Mouse (Mus musculus): ENCODE measurements around the gene Plcl2. TPM values are rescaled to one million over a fixed set of nuclear protein-coding genes. Genes with fewer than 3 reads are reported as not detected.
"Not testable (repeated sequence)": the region's sequence is repeated elsewhere in the genome, so short reads cannot be mapped to it uniquely, and the experiment has no call there.

Gene Plcl2
- polyA plus RNA-seq, 1 experiment from 2014 or later: 3.6 TPM

DNA sequence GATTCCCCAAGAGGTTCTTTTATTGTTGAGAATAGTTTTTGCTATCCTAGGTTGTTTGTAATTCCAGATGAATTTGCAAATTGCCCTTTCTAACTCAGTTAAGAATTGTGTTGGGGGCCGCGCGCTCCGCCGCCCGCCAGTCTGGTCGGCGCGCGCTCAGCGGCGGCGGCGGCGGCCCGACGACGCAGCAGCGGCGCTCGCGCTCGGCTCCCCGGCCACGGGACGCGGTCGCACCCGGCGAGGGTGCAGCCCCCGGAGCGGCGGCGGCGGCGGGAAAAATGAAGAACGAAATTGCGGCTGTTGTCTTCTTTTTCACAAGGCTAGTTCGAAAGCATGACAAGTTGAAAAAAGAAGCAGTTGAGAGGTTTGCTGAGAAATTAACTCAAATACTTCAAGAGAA is 189.2 kb downstream of the Plcl2 start:
- not testable (repeated sequence) for ATAC-seq (replicated peaks; ENCODE audit: low FRiP score); H3K9me3 ChIP-seq (replicated peaks); H3K9ac ChIP-seq; H3K27me3 ChIP-seq; H3K27ac ChIP-seq; H3K36me3 ChIP-seq; H3K4me1 ChIP-seq
- H3K4me3 ChIP-seq (replicated peaks): peak overlapping the region; percentile 30
- WGBS: 1% methylated on average over 39 of the region's 39 CpGs
- H3K4me2 ChIP-seq: peak overlapping the region; percentile 53

DNA sequence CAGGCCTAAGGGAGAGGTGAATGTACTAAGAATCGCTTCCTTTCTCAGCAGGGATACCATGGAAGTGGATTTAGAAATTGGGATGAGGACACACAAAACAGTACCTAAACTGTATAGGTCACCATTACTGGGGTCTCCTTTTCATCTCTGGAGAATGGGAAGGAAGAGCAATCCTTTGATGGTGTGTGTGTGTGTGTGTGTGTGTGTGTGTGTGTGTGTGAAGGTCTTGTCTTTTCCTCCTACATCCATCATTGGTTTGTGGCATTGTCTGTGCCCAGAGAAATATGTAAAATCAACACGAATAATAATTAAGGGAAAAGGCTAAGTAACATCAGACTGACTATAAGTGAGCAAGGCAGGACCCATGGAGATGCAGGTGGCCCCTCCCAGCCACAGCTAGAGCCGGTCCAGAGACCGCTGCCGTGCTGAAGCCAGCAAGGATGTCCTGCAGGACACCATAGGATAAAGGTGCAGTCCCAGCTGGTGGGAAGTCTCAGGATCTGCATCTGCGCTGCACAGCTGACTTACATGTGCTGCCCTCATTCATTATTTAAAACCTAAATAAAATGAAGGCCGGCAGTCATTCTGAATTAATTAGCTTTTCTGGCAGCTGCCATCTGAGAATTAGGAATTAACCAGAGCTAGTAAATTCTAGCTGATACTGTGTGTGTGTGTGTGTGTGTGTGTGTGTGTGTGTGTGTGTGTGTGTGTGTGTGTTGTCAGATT is 201.5 kb downstream of the Plcl2 start:
- H3K4me3 ChIP-seq (replicated peaks): no peak overlapping the region
- no peak overlapping the region for H3K9ac ChIP-seq
- H3K27ac ChIP-seq: no peak overlapping the region
- 0 out of 2 replicates have a peak, but pooled peaks cover 6% of the 10 kb centered on the region for H3K9me3 ChIP-seq (replicated peaks)
- no peaks in the 10 kb centered on the region for H3K4me1 ChIP-seq
- no peak for ATAC-seq (replicated peaks; ENCODE audit: low FRiP score)
- H3K27me3 ChIP-seq: no peaks in the 10 kb centered on the region
- no peak overlapping the region for H3K4me2 ChIP-seq
- WGBS: 80% methylated on average over 7 of the region's 7 CpGs
- H3K36me3 ChIP-seq: no peaks in the 10 kb centered on the region

DNA sequence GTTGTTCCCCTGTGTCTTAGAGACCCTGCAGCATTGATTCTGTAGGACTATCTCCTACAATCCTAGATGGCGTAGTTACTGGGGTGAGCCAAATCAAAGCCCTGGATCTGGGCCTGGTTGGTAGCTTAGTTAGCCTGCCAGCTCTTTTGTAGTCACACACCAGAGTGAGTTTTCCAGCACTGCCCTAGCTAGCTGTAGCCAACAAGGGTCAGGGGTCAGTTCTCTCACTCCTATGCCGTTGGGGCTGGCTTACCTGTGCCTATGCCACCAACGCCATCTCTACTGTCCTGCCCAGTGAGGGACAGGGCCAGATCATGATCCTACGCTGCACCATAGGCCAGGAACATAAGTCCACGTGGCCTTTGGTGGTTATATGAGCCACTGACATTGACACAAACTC is 208.4 kb downstream of the Plcl2 start:
- Histone ChIP-seq H3K4me1 (no peaks in the 10 kb centered on the region), H3K9ac (no peak overlapping the region), H3K27me3 (no peaks in the 10 kb centered on the region), H3K36me3 (no peaks in the 10 kb centered on the region), H3K27ac (no peak overlapping the region), H3K4me3 (replicated peaks) (no peak overlapping the region), H3K4me2 (no peak overlapping the region), H3K9me3 (replicated peaks) (0 out of 2 replicates have a peak, but pooled peaks cover 6% of the 10 kb centered on the region)
- 83% methylated on average over 5 of the region's 5 CpGs for WGBS
- no peak for ATAC-seq (replicated peaks; ENCODE audit: low FRiP score)

DNA sequence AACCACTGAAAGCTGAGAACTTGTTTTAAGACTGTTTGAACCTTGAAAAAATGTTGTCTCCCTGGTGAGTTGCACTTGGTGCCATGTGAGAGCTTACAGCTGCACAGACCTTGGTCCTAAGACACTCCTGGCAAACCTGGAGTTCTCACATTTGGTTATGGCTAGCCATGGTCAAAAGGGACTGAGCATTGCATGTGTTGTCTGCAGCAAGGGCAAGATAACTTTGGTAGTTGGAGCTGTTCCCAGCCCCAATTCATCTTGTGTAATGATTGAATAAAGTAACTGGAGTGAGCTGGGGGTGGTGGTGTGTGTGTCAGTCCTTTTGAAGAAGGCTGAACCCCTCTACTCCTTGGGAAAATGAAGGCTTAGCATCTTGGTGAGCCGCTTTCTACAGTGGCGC is 215.2 kb downstream of the Plcl2 start:
- Histone ChIP-seq H3K9me3 (replicated peaks) (no peaks in the 10 kb centered on the region), H3K4me1 (no peaks in the 10 kb centered on the region), H3K27ac (no peak overlapping the region), H3K36me3 (no peaks in the 10 kb centered on the region), H3K4me3 (replicated peaks) (no peak overlapping the region), H3K4me2 (no peak overlapping the region), H3K27me3 (no peaks in the 10 kb centered on the region), H3K9ac (no peak overlapping the region)
- WGBS: 95% methylated on average over 2 of the region's 2 CpGs
- no peak for ATAC-seq (replicated peaks; ENCODE audit: low FRiP score)

DNA sequence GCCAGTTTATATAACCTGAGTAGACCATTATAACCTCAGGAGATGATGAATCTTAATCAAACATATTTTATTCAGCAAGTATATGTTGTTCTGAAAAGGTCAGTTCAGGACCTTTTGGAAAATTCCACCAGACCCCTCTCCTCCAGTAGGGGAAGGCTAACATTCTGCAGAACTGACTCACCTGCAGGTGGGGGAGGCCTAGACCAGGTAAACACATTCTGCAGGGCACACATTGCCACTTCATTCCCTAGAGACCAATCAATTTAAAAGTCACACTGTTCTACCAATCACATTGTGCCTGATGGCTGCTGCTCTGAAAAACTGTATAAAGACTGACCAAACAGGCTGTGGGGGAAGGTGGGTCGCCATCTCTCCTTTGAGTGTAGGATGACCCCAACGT is 217.1 kb downstream of the Plcl2 start:
- no peaks in the 10 kb centered on the region for H3K9me3 ChIP-seq (replicated peaks)
- H3K9ac ChIP-seq: no peak overlapping the region
- H3K27ac ChIP-seq: no peak overlapping the region
- ATAC-seq (replicated peaks; ENCODE audit: low FRiP score): no peak
- no peaks in the 10 kb centered on the region for H3K27me3 ChIP-seq
- H3K4me1 ChIP-seq: no peaks in the 10 kb centered on the region
- H3K4me3 ChIP-seq (replicated peaks): no peak overlapping the region
- no peak overlapping the region for H3K4me2 ChIP-seq
- H3K36me3 ChIP-seq: no peaks in the 10 kb centered on the region
- 70% methylated on average over 2 of the region's 2 CpGs for WGBS

DNA sequence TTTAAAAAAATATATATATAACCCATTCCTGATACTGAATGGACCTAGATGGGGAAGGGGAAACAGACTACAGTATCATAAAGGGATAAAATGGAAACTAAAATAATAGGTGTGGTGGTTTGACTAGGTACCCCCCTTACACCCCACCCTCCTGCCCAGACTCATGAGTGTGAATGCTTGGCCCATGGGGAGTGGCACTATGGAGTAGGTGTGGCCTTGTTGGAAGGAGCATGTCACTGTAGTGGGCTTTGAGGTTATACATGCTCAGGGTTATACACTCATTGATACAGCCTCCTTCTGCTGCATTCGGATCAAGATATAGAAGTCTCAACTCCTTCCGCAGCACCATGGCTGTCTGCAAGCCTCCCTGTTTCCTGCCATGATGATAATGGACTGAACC is 219.8 kb downstream of the Plcl2 start:
- H3K9ac ChIP-seq: no peak overlapping the region
- H3K27me3 ChIP-seq: no peaks in the 10 kb centered on the region
- H3K9me3 ChIP-seq (replicated peaks): no peaks in the 10 kb centered on the region
- H3K27ac ChIP-seq: no peak overlapping the region
- H3K36me3 ChIP-seq: no peaks in the 10 kb centered on the region
- H3K4me1 ChIP-seq: no peaks in the 10 kb centered on the region
- H3K4me3 ChIP-seq (replicated peaks): no peak overlapping the region
- WGBS: 91% methylated on average over 2 of the region's 2 CpGs
- H3K4me2 ChIP-seq: no peak overlapping the region
- no peak for ATAC-seq (replicated peaks; ENCODE audit: low FRiP score)

DNA sequence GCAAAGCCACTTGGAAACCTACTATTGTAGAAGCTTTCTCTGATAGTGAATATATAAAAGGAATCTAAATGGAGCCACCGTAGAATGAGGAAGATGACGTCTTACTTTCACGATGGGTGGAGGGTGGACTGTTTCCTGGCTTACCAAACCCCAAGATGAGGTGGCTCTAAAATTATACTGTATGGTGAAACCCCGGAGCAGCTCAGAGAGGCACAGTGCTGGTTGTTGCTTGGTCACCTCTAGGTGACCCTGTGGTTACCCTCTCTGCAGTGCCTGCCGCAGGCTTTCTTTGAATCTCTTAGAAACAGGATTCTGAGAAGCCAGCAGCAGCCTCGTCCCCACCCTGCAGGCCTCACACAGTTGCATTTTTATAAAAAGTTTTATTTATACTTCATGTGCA is 220.4 kb downstream of the Plcl2 start:
- ATAC-seq (replicated peaks; ENCODE audit: low FRiP score): no peak
- Histone ChIP-seq H3K27ac (no peak overlapping the region), H3K4me3 (replicated peaks) (no peak overlapping the region), H3K9ac (no peak overlapping the region), H3K9me3 (replicated peaks) (no peaks in the 10 kb centered on the region), H3K4me1 (no peaks in the 10 kb centered on the region), H3K4me2 (no peak overlapping the region), H3K36me3 (peaks cover 3% of the 10 kb centered on the region; the same call in 1 of the 2 replicates), H3K27me3 (no peaks in the 10 kb centered on the region)
- 84% methylated on average over 6 of the region's 6 CpGs for WGBS

DNA sequence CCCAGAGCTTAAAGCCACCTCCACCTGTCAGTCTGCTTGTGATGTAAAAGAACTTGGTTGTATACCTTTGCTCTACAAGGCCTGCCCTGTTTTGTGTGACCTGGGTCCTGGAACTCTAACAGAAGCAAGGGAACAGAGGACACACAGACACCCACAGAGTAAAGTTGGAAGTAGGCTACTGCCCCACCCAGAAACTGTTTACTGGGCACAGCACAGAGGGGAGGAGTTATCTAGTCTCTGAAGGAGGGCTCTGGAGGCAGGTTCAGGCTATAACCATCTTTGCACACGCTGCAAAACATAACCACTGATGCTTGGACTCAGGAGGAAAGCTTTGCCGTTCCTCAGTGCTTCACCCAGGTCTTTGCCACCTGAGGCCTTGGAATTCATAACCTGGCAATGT is 221.7 kb downstream of the Plcl2 start:
- peaks cover 7% of the 10 kb centered on the region; the same call in 1 of the 2 replicates for H3K36me3 ChIP-seq
- H3K27me3 ChIP-seq: no peaks in the 10 kb centered on the region
- H3K4me2 ChIP-seq: no peak overlapping the region
- H3K9me3 ChIP-seq (replicated peaks): no peaks in the 10 kb centered on the region
- ATAC-seq (replicated peaks; ENCODE audit: low FRiP score): no peak
- H3K4me3 ChIP-seq (replicated peaks): no peak overlapping the region
- H3K4me1 ChIP-seq: no peaks in the 10 kb centered on the region
- no peak overlapping the region for H3K9ac ChIP-seq
- H3K27ac ChIP-seq: no peak overlapping the region
- WGBS: 91% methylated on average over 2 of the region's 2 CpGs

DNA sequence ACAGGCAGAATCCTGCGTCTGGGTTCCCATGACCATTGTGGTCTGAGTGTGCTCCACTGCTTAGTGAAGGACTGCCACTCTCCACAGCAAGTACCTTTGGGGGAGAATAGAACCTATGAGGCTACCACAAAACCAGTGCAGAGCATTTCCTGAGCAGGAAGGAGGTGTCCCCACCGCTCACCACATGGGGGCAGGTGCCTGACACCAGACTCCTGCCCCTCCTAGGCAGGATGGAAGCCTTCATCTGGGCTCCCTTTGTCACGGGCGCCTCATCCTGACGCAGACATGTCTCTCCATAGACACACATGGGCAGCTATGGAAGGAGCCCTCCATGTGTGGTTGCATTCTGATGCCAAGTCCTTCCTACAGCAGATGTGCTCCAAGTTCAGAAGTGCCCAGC is 222.7 kb downstream of the Plcl2 start:
- Histone ChIP-seq H3K36me3 (peaks cover 7% of the 10 kb centered on the region; the same call in 1 of the 2 replicates), H3K27ac (no peak overlapping the region), H3K4me3 (replicated peaks) (no peak overlapping the region), H3K4me1 (no peaks in the 10 kb centered on the region), H3K4me2 (no peak overlapping the region), H3K9me3 (replicated peaks) (no peaks in the 10 kb centered on the region), H3K27me3 (no peaks in the 10 kb centered on the region), H3K9ac (no peak overlapping the region)
- 92% methylated on average over 5 of the region's 5 CpGs for WGBS
- no peak for ATAC-seq (replicated peaks; ENCODE audit: low FRiP score)

DNA sequence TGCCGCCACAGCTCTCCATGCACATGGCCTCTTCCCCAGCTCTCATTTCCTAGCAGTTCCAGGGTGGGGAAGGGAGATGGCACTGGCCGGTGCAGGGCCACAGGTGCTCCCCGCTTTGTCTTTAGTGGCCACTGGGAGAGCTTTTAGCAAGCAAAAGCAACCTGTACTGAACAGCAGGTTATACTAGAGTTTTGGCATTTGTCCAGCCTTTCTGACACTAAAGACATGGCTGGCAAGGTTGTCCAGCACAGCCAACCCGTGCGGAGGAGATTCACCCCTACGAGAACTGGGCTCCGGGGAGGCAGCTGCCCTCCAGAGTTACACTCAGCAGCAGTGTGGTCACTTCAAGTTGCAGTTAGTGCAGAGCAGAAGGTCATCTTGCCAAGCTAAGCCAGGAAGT is 224.2 kb downstream of the Plcl2 start:
- H3K27me3 ChIP-seq: no peaks in the 10 kb centered on the region
- H3K9ac ChIP-seq: no peak overlapping the region
- WGBS: 94% methylated on average over 7 of the region's 7 CpGs
- H3K36me3 ChIP-seq: peaks cover 7% of the 10 kb centered on the region; the same call in 1 of the 2 replicates
- no peak for ATAC-seq (replicated peaks; ENCODE audit: low FRiP score)
- no peaks in the 10 kb centered on the region for H3K4me1 ChIP-seq
- no peak overlapping the region for H3K27ac ChIP-seq
- H3K4me3 ChIP-seq (replicated peaks): no peak overlapping the region
- H3K9me3 ChIP-seq (replicated peaks): no peaks in the 10 kb centered on the region
- no peak overlapping the region for H3K4me2 ChIP-seq

DNA sequence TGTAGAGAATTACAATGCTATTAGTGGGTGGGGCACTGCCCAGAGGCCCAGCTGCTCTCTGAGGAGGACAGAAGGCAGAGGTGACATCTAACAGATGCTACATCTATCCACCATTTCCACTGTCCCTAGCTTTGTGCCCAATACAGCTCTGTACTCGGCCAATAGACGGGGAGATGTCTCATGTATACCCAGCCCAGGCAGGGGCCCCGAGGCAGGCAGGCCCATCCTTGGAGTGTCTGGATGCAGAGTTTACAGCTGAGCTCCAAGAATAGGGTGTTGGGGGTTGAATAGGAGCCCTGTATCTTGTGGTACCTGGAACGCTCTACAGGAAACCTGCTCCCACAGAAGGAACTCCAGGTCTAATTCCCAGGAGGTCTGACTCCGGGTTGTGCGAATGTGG is 225.6 kb downstream of the Plcl2 start:
- Histone ChIP-seq H3K4me3 (replicated peaks) (no peak overlapping the region), H3K9me3 (replicated peaks) (no peaks in the 10 kb centered on the region), H3K9ac (no peak overlapping the region), H3K4me1 (no peaks in the 10 kb centered on the region), H3K27me3 (no peaks in the 10 kb centered on the region), H3K4me2 (no peak overlapping the region), H3K36me3 (peaks cover 11% of the 10 kb centered on the region; the same call in 1 of the 2 replicates), H3K27ac (no peak overlapping the region)
- WGBS: 90% methylated on average over 6 of the region's 6 CpGs
- ATAC-seq (replicated peaks; ENCODE audit: low FRiP score): no peak

DNA sequence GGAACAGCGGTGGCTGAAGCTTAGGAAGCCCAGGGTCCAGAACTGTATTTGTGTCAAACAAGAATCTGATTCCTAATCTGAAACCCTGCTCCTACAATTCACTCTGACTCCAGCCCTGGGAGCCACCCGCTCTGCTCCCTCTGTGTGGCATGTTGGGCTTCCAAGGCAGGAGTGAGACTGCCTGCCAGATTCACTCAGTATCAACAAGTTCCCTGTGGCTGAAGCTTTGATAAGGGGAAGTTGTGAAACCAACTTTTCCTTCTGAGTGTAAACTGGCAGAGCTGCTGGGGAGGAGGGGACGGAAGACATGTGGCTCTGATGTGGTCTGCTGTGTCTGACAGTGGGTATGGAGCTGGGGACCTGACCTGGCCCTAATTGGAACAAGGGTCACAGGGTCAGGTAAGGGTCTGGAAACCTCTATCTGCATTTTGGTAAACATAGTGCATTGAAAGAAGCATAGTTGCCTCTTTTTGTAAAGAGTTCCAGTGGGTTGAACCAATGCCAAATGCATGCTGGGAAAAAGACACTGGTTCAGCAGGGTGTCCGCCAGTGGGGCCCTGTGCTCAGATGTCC is 226.3 kb downstream of the Plcl2 start:
- Histone ChIP-seq H3K9ac (no peak overlapping the region), H3K9me3 (replicated peaks) (no peaks in the 10 kb centered on the region), H3K4me1 (no peaks in the 10 kb centered on the region), H3K4me3 (replicated peaks) (no peak overlapping the region), H3K4me2 (no peak overlapping the region), H3K27me3 (no peaks in the 10 kb centered on the region), H3K36me3 (peaks cover 11% of the 10 kb centered on the region; the same call in 1 of the 2 replicates), H3K27ac (no peak overlapping the region)
- ATAC-seq (replicated peaks; ENCODE audit: low FRiP score): no peak
- 89% methylated on average over 4 of the region's 4 CpGs for WGBS

All from kidney, embryonic 15.5 days (tissue).